Mouse (Mus musculus) C2C12 (cell line): ENCODE results near the gene Sh2d6.

ENCODE experiments used
- CEBPB ChIP-seq: IDR thresholded peaks from one replicate; pipeline ENCODE4 v1.6.1; 2011; ENCODE audit warnings: low read depth, mild to moderate bottlenecking, control low read depth, moderate library complexity
- CTCF ChIP-seq: IDR thresholded peaks from one replicate; pipeline ENCODE4 v1.5.1; 2011; ENCODE audit not compliant: control insufficient read depth, insufficient read depth, insufficient read length
- MYOG ChIP-seq: IDR thresholded peaks from one replicate; pipeline ENCODE4 v1.6.1; 2011; ENCODE audit not compliant: control insufficient read depth, insufficient read length; ENCODE audit errors: extremely low read depth
- USF1 ChIP-seq: IDR thresholded peaks from one replicate; pipeline ENCODE4 v1.6.1; 2011; ENCODE audit warnings: low read depth, mild to moderate bottlenecking, control low read depth, moderate library complexity

DNA sequence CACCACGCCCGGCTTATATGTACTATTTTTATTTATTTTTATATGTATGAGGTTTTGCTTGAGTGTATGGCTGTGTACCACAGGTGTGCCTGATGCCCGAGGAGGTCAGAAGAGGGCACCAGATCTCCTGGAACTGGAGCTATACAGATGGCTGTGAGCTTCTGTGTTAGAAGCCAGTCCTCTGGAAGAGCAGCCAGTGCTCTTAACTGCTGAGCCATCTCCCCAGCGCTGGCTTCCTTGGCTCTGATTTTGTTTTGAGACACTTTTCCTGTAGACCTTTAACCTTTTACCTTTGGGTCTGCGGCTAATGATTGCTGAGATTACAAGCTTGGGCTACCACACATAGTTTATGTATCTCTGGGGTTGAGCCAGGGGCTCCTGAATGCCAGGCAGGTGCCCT is 46.0 kb upstream of the Sh2d6 start:
- TF ChIP-seq CTCF: no peak
- no peak for TF ChIP-seq USF1
- TF ChIP-seq CEBPB: no peak
- no peak for TF ChIP-seq MYOG
